Mouse (Mus musculus) monocyte, adult 5-6 weeks (primary cell): ENCODE measurements around the gene Tspan18. TPM values are rescaled to one million over a fixed set of nuclear protein-coding genes. Genes with fewer than 3 reads are reported as not detected.

Source experiments
- ATAC-seq: fragments of 153-309, 156-312 bp; replicated peaks from 2 replicates; pipeline ENCODE4 v1.8.0; 2017; ENCODE audit warnings: mild to moderate bottlenecking; ENCODE audit not compliant: low TSS enrichment, insufficient number of reproducible peaks, severe bottlenecking, poor library complexity, low FRiP score
- total RNA-seq: library from RNA; stranded (forward); fragments of 200-1000, 200-491, 200-594 nt; gene quantifications from 3 replicates; pipeline ENCODE4 v1.2.3, GENCODE M21; 2017

The Tspan18 gene
- total RNA-seq, 1 experiment from 2014 or later: not detected

- ATAC-seq: no peak
Measured at GRCm38 (mm10) chr2:93304273-93304634, 30.1 kb downstream of the Tspan18 start.

GRCm38 (mm10) chr2:93303585-93304272, 30.6 kb downstream of the Tspan18 start:
- no peak for ATAC-seq

- no peak for ATAC-seq
Measured at GRCm38 (mm10) chr2:93303260-93303584, 31.1 kb downstream of the Tspan18 start.

- no peak for ATAC-seq
Measured at GRCm38 (mm10) chr2:93297656-93298055, 36.6 kb downstream of the Tspan18 start.

GRCm38 (mm10) chr2:93291186-93291926, 42.9 kb downstream of the Tspan18 start:
- ATAC-seq: no peak

GRCm38 (mm10) chr2:93290345-93291118, 43.8 kb downstream of the Tspan18 start:
- no peak for ATAC-seq

GRCm38 (mm10) chr2:93289161-93289560, 45.1 kb downstream of the Tspan18 start:
- ATAC-seq: no peak

GRCm38 (mm10) chr2:93287348-93287747, 47.0 kb downstream of the Tspan18 start:
- no peak for ATAC-seq

GRCm38 (mm10) chr2:93286742-93287141, 47.6 kb downstream of the Tspan18 start:
- ATAC-seq: no peak

GRCm38 (mm10) chr2:93286321-93286720, 48.0 kb downstream of the Tspan18 start:
- no peak for ATAC-seq

GRCm38 (mm10) chr2:93285842-93286241, 48.5 kb downstream of the Tspan18 start:
- no peak for ATAC-seq

- ATAC-seq: no peak
Measured at GRCm38 (mm10) chr2:93284625-93285024, 49.7 kb downstream of the Tspan18 start.

- no peak for ATAC-seq
Measured at GRCm38 (mm10) chr2:93283481-93284293, 50.6 kb downstream of the Tspan18 start.

- no peak for ATAC-seq
Measured at GRCm38 (mm10) chr2:93282636-93283035, 51.7 kb downstream of the Tspan18 start.

GRCm38 (mm10) chr2:93281466-93281865, 52.8 kb downstream of the Tspan18 start:
- ATAC-seq: no peak

GRCm38 (mm10) chr2:93280117-93280620, 54.1 kb downstream of the Tspan18 start:
- ATAC-seq: no peak

- ATAC-seq: no peak
Measured at GRCm38 (mm10) chr2:93278181-93278975, 55.9 kb downstream of the Tspan18 start.

- ATAC-seq: no peak
Measured at GRCm38 (mm10) chr2:93277486-93277885, 56.8 kb downstream of the Tspan18 start.
